Mouse (Mus musculus): ENCODE results near the gene Casz1.

- TF ChIP-seq CTCF (IDR thresholded peaks at IDR 0.05; ENCODE audit: low read depth) (no peak), EP300 (optimal IDR thresholded peaks at IDR 0.05) (no peak)
Measured at GRCm38 (mm10) chr4:149002441-149003093, 198.3 kb downstream of the Casz1 start.
